Mouse (Mus musculus) heart, embryonic 15.5 days (tissue): Measurements from ENCODE around the gene Ldah. TPM values are rescaled to one million over a fixed set of nuclear protein-coding genes. Genes with fewer than 3 reads are reported as not detected.

Source experiments
- ATAC-seq: fragments of 200-750 bp; cut with Nextera tagmentation; replicated peaks from 2 replicates; pipeline ENCODE4 v1.8.0; 2017; ENCODE audit warnings: low read depth, moderate TSS enrichment; ENCODE audit not compliant: insufficient number of reproducible peaks, insufficient read depth, low FRiP score
- H3K27ac ChIP-seq: fragments of 300-500 bp; sonication (generic); 2 replicates; pipeline ENCODE4 v1.5.1; 2015; ENCODE audit warnings: mild to moderate bottlenecking, inconsistent platforms
- H3K27me3 ChIP-seq: fragments of 300-500 bp; sonication (generic); 2 replicates; pipeline ENCODE4 v1.6.1; 2015; ENCODE audit warnings: inconsistent platforms
- H3K36me3 ChIP-seq: fragments of 300-500 bp; sonication (generic); 2 replicates; pipeline ENCODE4 v1.6.1; 2015; ENCODE audit warnings: mild to moderate bottlenecking, inconsistent platforms
- H3K4me1 ChIP-seq: fragments of 300-500 bp; sonication (generic); replicated peaks from 2 replicates; pipeline ENCODE4 v1.6.1; 2015; ENCODE audit warnings: inconsistent platforms
- H3K4me2 ChIP-seq: fragments of 300-500 bp; sonication (generic); 2 replicates; pipeline ENCODE4 v1.6.1; 2015; ENCODE audit warnings: inconsistent platforms, mild to moderate bottlenecking, moderate library complexity
- H3K4me3 ChIP-seq: fragments of 300-500 bp; sonication (generic); 2 replicates; pipeline ENCODE4 v1.5.1; 2015; ENCODE audit warnings: mild to moderate bottlenecking, inconsistent platforms
- H3K9ac ChIP-seq: fragments of 300-500 bp; sonication (generic); 2 replicates; pipeline ENCODE4 v1.6.1; 2015; ENCODE audit warnings: mild to moderate bottlenecking, inconsistent platforms
- H3K9me3 ChIP-seq: fragments of 300-500 bp; sonication (generic); replicated peaks from 2 replicates; pipeline ENCODE4 v1.6.1; 2016; ENCODE audit warnings: inconsistent platforms
- WGBS: fragments of 180-500 bp; shearing (Covaris S2); methylation state at CpG from one replicate; pipeline ENCODE4 v1.1.7; 2015; ENCODE audit warnings: mixed read lengths; 5-methylcytosine and 5-hydroxymethylcytosine counted together
- polyA plus RNA-seq: library from polyadenylated mRNA; unstranded; fragments of >200 nt; fragmentation: Nextera tagmentation; extraction: Ambion mirVana; gene quantifications from 2 replicates; pipeline ENCODE4 v1.2.1, GENCODE M21; 2015

The Ldah gene
- polyA plus RNA-seq, 1 experiment from 2014 or later = 48.7 TPM

GRCm38 (mm10) chr12:8223036-8223435 is 15.1 kb downstream of the Ldah start:
- no peak overlapping the region for H3K4me3 ChIP-seq
- no peak overlapping the region for H3K27ac ChIP-seq
- no peak overlapping the region for H3K4me2 ChIP-seq
- H3K4me1 ChIP-seq = no peaks in the 10 kb centered on the region
- 87% methylated on average over 6 of the region's 6 CpGs for WGBS
- peaks cover 6% of the 10 kb centered on the region; the same call in 1 of the 2 replicates for H3K36me3 ChIP-seq
- no peak for ATAC-seq
- no peaks in the 10 kb centered on the region for H3K9me3 ChIP-seq
- no peaks in the 10 kb centered on the region for H3K27me3 ChIP-seq
- no peak overlapping the region for H3K9ac ChIP-seq

GRCm38 (mm10) chr12:8231101-8231500 is 23.2 kb downstream of the Ldah start:
- Histone ChIP-seq H3K4me2 (no peak overlapping the region), H3K9ac (no peak overlapping the region), H3K36me3 (peaks cover 4% of the 10 kb centered on the region; the same call in 1 of the 2 replicates), H3K4me3 (no peak overlapping the region), H3K9me3 (no peaks in the 10 kb centered on the region), H3K4me1 (no peaks in the 10 kb centered on the region), H3K27ac (no peak overlapping the region), H3K27me3 (no peaks in the 10 kb centered on the region)
- ATAC-seq = no peak
- 87% methylated on average over 3 of the region's 3 CpGs for WGBS

- H3K9me3 ChIP-seq = no peaks in the 10 kb centered on the region
- 79% methylated on average over 3 of the region's 3 CpGs for WGBS
- H3K4me3 ChIP-seq = no peak overlapping the region
- no peak for ATAC-seq
- H3K9ac ChIP-seq = no peak overlapping the region
- H3K27ac ChIP-seq = no peak overlapping the region
- H3K36me3 ChIP-seq = peaks cover 4% of the 10 kb centered on the region; the same call in 1 of the 2 replicates
- no peak overlapping the region for H3K4me2 ChIP-seq
- no peaks in the 10 kb centered on the region for H3K4me1 ChIP-seq
- H3K27me3 ChIP-seq = no peaks in the 10 kb centered on the region
These were observed 24.8 kb downstream of the Ldah start for GRCm38 (mm10) chr12:8232679-8233078.

GRCm38 (mm10) chr12:8242181-8242580 is 34.3 kb downstream of the Ldah start:
- Histone ChIP-seq H3K36me3 (no peaks in the 10 kb centered on the region; the same call in 1 of the 2 replicates), H3K27ac (no peak overlapping the region), H3K27me3 (no peaks in the 10 kb centered on the region), H3K4me2 (no peak overlapping the region), H3K4me3 (no peak overlapping the region), H3K9me3 (no peaks in the 10 kb centered on the region), H3K4me1 (peaks cover 9% of the 10 kb centered on the region), H3K9ac (no peak overlapping the region)
- 66% methylated on average over 3 of the region's 3 CpGs for WGBS
- ATAC-seq = no peak

GRCm38 (mm10) chr12:8244746-8245145 is 36.8 kb downstream of the Ldah start:
- no peak overlapping the region for H3K4me2 ChIP-seq
- WGBS = 33% methylated on average over 4 of the region's 4 CpGs
- no peak overlapping the region for H3K9ac ChIP-seq
- H3K27me3 ChIP-seq = no peaks in the 10 kb centered on the region
- H3K27ac ChIP-seq = no peak overlapping the region
- H3K4me3 ChIP-seq = no peak overlapping the region
- ATAC-seq = no peak
- peaks cover 9% of the 10 kb centered on the region for H3K4me1 ChIP-seq
- no peaks in the 10 kb centered on the region for H3K36me3 ChIP-seq
- no peaks in the 10 kb centered on the region for H3K9me3 ChIP-seq

GRCm38 (mm10) chr12:8260297-8260696 is 52.4 kb downstream of the Ldah start:
- Histone ChIP-seq H3K36me3 (no peaks in the 10 kb centered on the region), H3K9me3 (no peaks in the 10 kb centered on the region), H3K4me3 (no peak overlapping the region), H3K4me2 (no peak overlapping the region), H3K9ac (no peak overlapping the region), H3K4me1 (0 out of 2 replicates have a peak, but pooled peaks cover 6% of the 10 kb centered on the region), H3K27me3 (no peaks in the 10 kb centered on the region), H3K27ac (no peak overlapping the region)
- WGBS = 60% methylated on average over 2 of the region's 2 CpGs
- ATAC-seq = no peak

- H3K36me3 ChIP-seq = no peaks in the 10 kb centered on the region
- no peak overlapping the region for H3K4me2 ChIP-seq
- H3K9ac ChIP-seq = no peak overlapping the region
- no peak overlapping the region for H3K27ac ChIP-seq
- H3K27me3 ChIP-seq = no peaks in the 10 kb centered on the region
- H3K4me1 ChIP-seq = 0 out of 2 replicates have a peak, but pooled peaks cover 6% of the 10 kb centered on the region
- no peak overlapping the region for H3K4me3 ChIP-seq
- no peak for ATAC-seq
- H3K9me3 ChIP-seq = no peaks in the 10 kb centered on the region
- WGBS = 57% methylated on average over 7 of the region's 7 CpGs
These were observed 58.4 kb downstream of the Ldah start for GRCm38 (mm10) chr12:8266311-8266710.

- H3K36me3 ChIP-seq = no peaks in the 10 kb centered on the region
- no peaks in the 10 kb centered on the region for H3K9me3 ChIP-seq
- WGBS = 86% methylated on average over 11 of the region's 11 CpGs
- H3K27me3 ChIP-seq = no peaks in the 10 kb centered on the region
- ATAC-seq = no peak
- H3K27ac ChIP-seq = no peak overlapping the region
- no peak overlapping the region for H3K4me2 ChIP-seq
- H3K4me3 ChIP-seq = no peak overlapping the region
- no peak overlapping the region for H3K9ac ChIP-seq
- H3K4me1 ChIP-seq = peaks cover 6% of the 10 kb centered on the region; the same call in 1 of the 2 replicates
These were observed 61.7 kb downstream of the Ldah start for GRCm38 (mm10) chr12:8269627-8270026.

- Histone ChIP-seq H3K4me1 (peaks cover 6% of the 10 kb centered on the region; the same call in 1 of the 2 replicates), H3K9me3 (no peaks in the 10 kb centered on the region), H3K9ac (no peak overlapping the region), H3K36me3 (no peaks in the 10 kb centered on the region), H3K27me3 (no peaks in the 10 kb centered on the region), H3K27ac (no peak overlapping the region), H3K4me3 (no peak overlapping the region), H3K4me2 (no peak overlapping the region)
- WGBS = 60% methylated on average over 2 of the region's 2 CpGs
- no peak for ATAC-seq
These were observed 63.5 kb downstream of the Ldah start for GRCm38 (mm10) chr12:8271405-8271804.

- ATAC-seq = no peak
- 62% methylated on average over 6 of the region's 6 CpGs for WGBS
- Histone ChIP-seq H3K9me3 (no peaks in the 10 kb centered on the region), H3K9ac (no peak overlapping the region), H3K27me3 (no peaks in the 10 kb centered on the region), H3K4me2 (no peak overlapping the region), H3K4me1 (peaks cover 11% of the 10 kb centered on the region), H3K4me3 (no peak overlapping the region), H3K36me3 (no peaks in the 10 kb centered on the region), H3K27ac (no peak overlapping the region)
These were observed 65.7 kb downstream of the Ldah start for GRCm38 (mm10) chr12:8273471-8274171.

GRCm38 (mm10) chr12:8275424-8275823 is 67.5 kb downstream of the Ldah start:
- 90% methylated on average over 4 of the region's 4 CpGs for WGBS
- peaks cover 12% of the 10 kb centered on the region for H3K4me1 ChIP-seq
- ATAC-seq = no peak
- H3K4me2 ChIP-seq = no peak overlapping the region
- H3K9ac ChIP-seq = no peak overlapping the region
- no peaks in the 10 kb centered on the region for H3K9me3 ChIP-seq
- H3K4me3 ChIP-seq = no peak overlapping the region
- no peak overlapping the region for H3K27ac ChIP-seq
- no peaks in the 10 kb centered on the region for H3K27me3 ChIP-seq
- H3K36me3 ChIP-seq = no peaks in the 10 kb centered on the region
